Mouse (Mus musculus): ENCODE measurements around the gene Mrps17.
"Not testable (repeated sequence)": the region's sequence is repeated elsewhere in the genome, so short reads cannot be mapped to it uniquely, and the experiment has no call there.

Gene Mrps17

GRCm38 (mm10) chr5:129715326-129715861 lies at the start of gene Mrps17:
Gene Mrps17 (plus strand): TSS chr5:129715497.
- peak; percentile 89 to 92 for DNase-seq (ENCODE audit: low spot score in 2 of 2)

GRCm38 (mm10) chr5:129666271-129666909 lies 48.9 kb upstream of the Mrps17 start:
- no peak for DNase-seq (ENCODE audit: low spot score in 2 of 2)

GRCm38 (mm10) chr5:129667851-129668250 lies 47.4 kb upstream of the Mrps17 start:
- no peak for DNase-seq (ENCODE audit: low spot score in 2 of 2)

- peak in 1 of 2 experiments; percentile 66 for DNase-seq (ENCODE audit: low spot score in 2 of 2)
Observed at GRCm38 (mm10) chr5:129669453-129670035, 45.8 kb upstream of the Mrps17 start.

GRCm38 (mm10) chr5:129670036-129670458 lies 45.2 kb upstream of the Mrps17 start, which contains the start of gene Zfp11:
Gene Zfp11 (minus strand): TSS chr5:129670099.
- peak in 1 of 2 experiments; percentile 52 for DNase-seq (ENCODE audit: low spot score in 2 of 2)

- not testable (repeated sequence) for DNase-seq (ENCODE audit: low spot score in 2 of 2)
Observed at GRCm38 (mm10) chr5:129685141-129685540, 30.2 kb upstream of the Mrps17 start.

- DNase-seq (ENCODE audit: low spot score in 2 of 2): no peak
Observed at GRCm38 (mm10) chr5:129687621-129688020, 27.7 kb upstream of the Mrps17 start.

GRCm38 (mm10) chr5:129690528-129690927 lies 24.8 kb upstream of the Mrps17 start:
- no peak for DNase-seq (ENCODE audit: low spot score in 2 of 2)

GRCm38 (mm10) chr5:129700506-129700905 lies 14.8 kb upstream of the Mrps17 start:
- DNase-seq (ENCODE audit: low spot score in 2 of 2): no peak

GRCm38 (mm10) chr5:129701706-129702105 lies 13.6 kb upstream of the Mrps17 start:
- no peak for DNase-seq (ENCODE audit: low spot score in 2 of 2)

GRCm38 (mm10) chr5:129703368-129703767 lies 11.9 kb upstream of the Mrps17 start:
- DNase-seq (ENCODE audit: low spot score in 2 of 2): no peak

- no peak for DNase-seq (ENCODE audit: low spot score in 2 of 2)
Observed at GRCm38 (mm10) chr5:129708412-129708811, 6.9 kb upstream of the Mrps17 start, which contains the start of gene Sept14. Gene Sept14 (minus strand): TSS chr5:129708512.

- no peak for DNase-seq (ENCODE audit: low spot score in 2 of 2)
Observed at GRCm38 (mm10) chr5:129717016-129717415, 1.7 kb downstream of the Mrps17 start.

GRCm38 (mm10) chr5:129720176-129720575 lies 4.9 kb downstream of the Mrps17 start:
- no peak for DNase-seq (ENCODE audit: low spot score in 2 of 2)

- no peak for DNase-seq (ENCODE audit: low spot score in 2 of 2)
Observed at GRCm38 (mm10) chr5:129724268-129724667, 9.0 kb downstream of the Mrps17 start.

- peak; percentile 77 to 86 for DNase-seq (ENCODE audit: low spot score in 2 of 2)
Observed at GRCm38 (mm10) chr5:129724834-129725773, 9.8 kb downstream of the Mrps17 start, which contains the start of gene Nipsnap2. Gene Nipsnap2 (plus strand): TSS chr5:129725063.

GRCm38 (mm10) chr5:129725774-129726392 lies 10.6 kb downstream of the Mrps17 start:
- DNase-seq (ENCODE audit: low spot score in 2 of 2): no peak

- DNase-seq (ENCODE audit: low spot score in 2 of 2): no peak
Observed at GRCm38 (mm10) chr5:129726784-129727183, 11.5 kb downstream of the Mrps17 start.

- no peak for DNase-seq (ENCODE audit: low spot score in 2 of 2)
Observed at GRCm38 (mm10) chr5:129729286-129729685, 14.0 kb downstream of the Mrps17 start.

- no peak for DNase-seq (ENCODE audit: low spot score in 2 of 2)
Observed at GRCm38 (mm10) chr5:129730344-129730743, 15.0 kb downstream of the Mrps17 start.

- no peak for DNase-seq (ENCODE audit: low spot score in 2 of 2)
Observed at GRCm38 (mm10) chr5:129731021-129731420, 15.7 kb downstream of the Mrps17 start.

All from right cerebral cortex, postnatal 36 days (tissue).